Mouse (Mus musculus): ENCODE measurements around the gene Slc35e3. TPM values are rescaled to one million over a fixed set of nuclear protein-coding genes. Genes with fewer than 3 reads are reported as not detected.

The Slc35e3 gene
- polyA plus RNA-seq, 1 experiment from 2014 or later = 34.4 TPM

DNA sequence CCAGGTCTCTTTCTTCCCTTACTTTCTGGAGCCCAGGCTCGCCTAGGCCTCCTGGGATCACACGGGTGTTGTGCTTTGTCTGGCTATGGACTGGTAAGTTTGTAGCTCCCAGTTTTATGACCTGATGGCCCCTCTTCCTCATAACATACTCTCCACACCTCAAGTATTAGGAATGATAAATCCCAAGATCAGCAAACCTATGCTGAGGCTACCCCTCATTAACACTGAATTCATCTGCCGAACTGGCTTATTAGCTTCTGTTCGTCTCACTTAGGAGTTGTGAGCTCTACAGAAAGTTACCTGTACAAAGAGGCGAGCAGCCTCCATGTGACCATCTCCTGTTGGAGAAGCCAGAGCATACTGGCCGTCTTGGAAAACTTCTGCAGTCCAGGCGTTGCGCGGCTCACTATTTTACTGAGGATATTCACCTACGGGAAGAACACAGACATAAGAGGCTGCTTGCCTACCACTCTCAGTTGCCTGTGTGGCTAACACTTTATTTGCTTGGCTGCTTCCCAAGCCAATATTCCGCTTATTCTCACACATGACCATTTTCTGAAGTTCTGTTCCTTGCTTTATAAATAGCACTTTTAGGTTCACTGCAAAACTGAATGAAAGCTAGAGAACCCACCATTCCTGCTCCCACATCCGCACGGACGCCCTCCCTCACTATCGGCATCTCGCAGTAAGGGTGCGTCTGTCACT is 35.0 kb upstream of the Slc35e3 start:
- H3K4me2 ChIP-seq = no peak overlapping the region
- H3K36me3 ChIP-seq (replicated peaks) = peaks cover 26% of the 10 kb centered on the region
- no peaks in the 10 kb centered on the region for H3K27me3 ChIP-seq (replicated peaks)
- no peak overlapping the region for H3K9ac ChIP-seq
- ATAC-seq (replicated peaks) = no peak
- no peaks in the 10 kb centered on the region for H3K9me3 ChIP-seq
- H3K4me3 ChIP-seq = no peak overlapping the region
- 96% methylated on average over 17 of the region's 17 CpGs for WGBS
- H3K27ac ChIP-seq = no peak overlapping the region
- H3K4me1 ChIP-seq = no peaks in the 10 kb centered on the region

DNA sequence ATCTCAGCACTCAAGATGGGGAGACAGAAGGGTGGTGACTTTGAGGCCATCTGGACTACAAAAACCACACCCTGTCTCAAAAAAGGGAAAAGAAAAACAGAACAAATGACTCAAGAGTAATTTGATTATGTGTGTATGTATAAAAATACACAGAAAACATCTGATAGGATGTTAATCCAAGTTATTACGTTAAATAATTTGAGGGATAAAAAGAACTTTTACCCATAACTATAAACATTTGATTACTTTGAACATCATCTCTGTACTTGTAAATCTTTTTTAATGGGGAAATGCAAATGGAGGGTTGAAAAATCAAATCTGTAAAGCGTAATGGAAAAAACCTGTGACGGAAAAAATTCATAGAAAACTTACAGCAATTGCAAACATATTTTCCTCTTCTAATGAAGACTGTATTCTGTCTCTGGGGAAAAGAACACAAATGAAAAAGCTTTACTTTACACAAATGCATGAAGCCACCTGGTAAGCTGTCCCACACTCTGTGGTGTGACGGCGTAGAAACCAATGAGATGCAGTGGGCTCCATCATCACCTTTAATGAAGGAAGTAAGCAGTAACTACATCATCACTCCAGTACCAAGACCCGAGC is 34.2 kb upstream of the Slc35e3 start:
- Histone ChIP-seq H3K27me3 (replicated peaks) (no peaks in the 10 kb centered on the region), H3K36me3 (replicated peaks) (peaks cover 31% of the 10 kb centered on the region; the same call in 1 of the 2 replicates), H3K9ac (no peak overlapping the region), H3K4me1 (no peaks in the 10 kb centered on the region), H3K4me3 (no peak overlapping the region), H3K27ac (no peak overlapping the region), H3K4me2 (no peak overlapping the region), H3K9me3 (no peaks in the 10 kb centered on the region)
- WGBS = 97% methylated on average over 6 of the region's 6 CpGs
- ATAC-seq (replicated peaks) = no peak

DNA sequence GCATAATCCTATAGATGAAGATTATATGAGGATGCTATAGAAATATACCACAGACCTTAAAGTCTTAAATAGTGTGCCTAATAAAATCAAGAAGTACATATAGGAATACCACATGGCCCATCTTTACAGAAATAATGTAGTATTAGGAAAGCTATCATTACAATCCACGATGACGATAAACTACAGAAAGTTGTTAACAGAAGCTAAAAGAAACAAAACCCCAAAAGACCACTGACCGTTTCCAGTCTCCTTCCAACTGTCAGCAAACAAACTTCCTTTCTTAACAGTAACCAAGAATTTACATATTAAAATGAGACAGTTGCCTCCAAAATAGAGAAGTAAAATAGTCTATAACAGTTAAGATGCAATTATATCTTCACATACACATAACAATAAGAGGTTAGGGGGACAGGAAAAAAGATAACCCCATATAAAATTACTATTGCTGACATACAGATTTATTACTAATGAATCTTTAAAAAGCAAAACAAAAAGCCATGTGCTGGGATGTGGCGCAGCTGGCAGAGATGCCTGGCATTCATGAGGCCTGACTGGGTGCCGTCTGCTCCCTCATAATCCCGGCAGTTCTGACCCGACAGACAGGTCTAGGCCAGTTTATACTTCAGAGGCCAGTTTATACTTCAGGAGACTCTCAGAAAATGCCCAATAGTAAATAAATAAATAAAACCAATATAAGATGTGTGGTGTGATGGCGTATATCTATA is 33.6 kb upstream of the Slc35e3 start:
- peaks cover 31% of the 10 kb centered on the region; the same call in 1 of the 2 replicates for H3K36me3 ChIP-seq (replicated peaks)
- H3K27me3 ChIP-seq (replicated peaks) = no peaks in the 10 kb centered on the region
- H3K4me2 ChIP-seq = no peak overlapping the region
- 92% methylated on average over 8 of the region's 8 CpGs for WGBS
- no peak for ATAC-seq (replicated peaks)
- no peak overlapping the region for H3K4me3 ChIP-seq
- H3K4me1 ChIP-seq = no peaks in the 10 kb centered on the region
- H3K27ac ChIP-seq = no peak overlapping the region
- no peak overlapping the region for H3K9ac ChIP-seq
- no peaks in the 10 kb centered on the region for H3K9me3 ChIP-seq

DNA sequence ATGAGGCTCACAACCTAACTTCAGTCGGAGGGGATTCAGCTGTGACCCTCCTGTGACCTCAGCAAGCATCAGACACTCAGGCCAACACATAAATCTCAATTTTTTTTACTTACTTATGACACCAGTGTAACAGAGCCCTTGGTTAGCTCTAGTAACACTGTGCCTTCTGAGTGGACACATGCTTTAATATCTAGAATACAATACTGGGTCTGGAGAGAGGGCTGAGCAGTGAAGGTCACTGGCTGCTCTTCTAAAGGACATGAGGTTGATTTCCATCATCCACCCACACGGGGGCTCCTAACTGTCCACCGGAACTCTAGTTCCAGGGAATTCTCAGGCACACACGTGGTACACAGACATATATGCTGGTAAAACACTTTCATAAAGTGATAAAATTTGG is 32.8 kb upstream of the Slc35e3 start:
- WGBS = 95% methylated on average over 4 of the region's 4 CpGs
- peaks cover 32% of the 10 kb centered on the region for H3K36me3 ChIP-seq (replicated peaks)
- H3K4me2 ChIP-seq = no peak overlapping the region
- no peaks in the 10 kb centered on the region for H3K9me3 ChIP-seq
- no peaks in the 10 kb centered on the region for H3K27me3 ChIP-seq (replicated peaks)
- no peaks in the 10 kb centered on the region for H3K4me1 ChIP-seq
- no peak for ATAC-seq (replicated peaks)
- no peak overlapping the region for H3K4me3 ChIP-seq
- H3K27ac ChIP-seq = no peak overlapping the region
- no peak overlapping the region for H3K9ac ChIP-seq

DNA sequence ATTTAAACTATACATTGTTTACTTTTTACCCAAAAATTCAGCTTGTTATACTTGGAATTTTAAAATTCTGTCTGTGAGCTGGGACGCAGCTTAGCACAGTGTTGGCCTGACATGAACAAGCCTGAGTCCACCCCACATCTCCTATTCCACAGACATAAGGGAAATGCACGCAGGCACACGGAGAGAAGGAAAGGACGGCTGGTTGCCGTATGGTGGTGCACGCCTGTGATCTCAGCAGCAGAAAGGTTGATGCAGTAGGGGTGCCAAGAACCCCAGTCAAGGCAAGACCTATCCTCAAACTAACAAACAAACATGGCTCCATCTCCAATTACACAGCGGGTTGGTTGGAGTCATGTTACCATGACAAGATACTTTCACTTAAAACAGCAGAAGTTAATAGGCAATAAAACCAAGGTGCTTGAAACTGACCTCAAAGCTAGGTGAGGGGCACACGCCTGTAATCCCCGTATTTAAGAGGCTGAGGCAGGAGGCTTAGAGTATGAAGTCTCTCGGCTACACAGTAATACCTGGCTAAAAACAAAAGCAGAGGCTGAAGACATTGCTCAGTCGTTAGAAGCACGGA is 32.3 kb upstream of the Slc35e3 start:
- no peaks in the 10 kb centered on the region for H3K9me3 ChIP-seq
- H3K27me3 ChIP-seq (replicated peaks) = no peaks in the 10 kb centered on the region
- no peak overlapping the region for H3K4me3 ChIP-seq
- no peak overlapping the region for H3K4me2 ChIP-seq
- no peak overlapping the region for H3K27ac ChIP-seq
- H3K4me1 ChIP-seq = no peaks in the 10 kb centered on the region
- WGBS = 96% methylated on average over 12 of the region's 12 CpGs
- H3K36me3 ChIP-seq (replicated peaks) = peaks cover 31% of the 10 kb centered on the region
- ATAC-seq (replicated peaks) = no peak
- H3K9ac ChIP-seq = no peak overlapping the region

DNA sequence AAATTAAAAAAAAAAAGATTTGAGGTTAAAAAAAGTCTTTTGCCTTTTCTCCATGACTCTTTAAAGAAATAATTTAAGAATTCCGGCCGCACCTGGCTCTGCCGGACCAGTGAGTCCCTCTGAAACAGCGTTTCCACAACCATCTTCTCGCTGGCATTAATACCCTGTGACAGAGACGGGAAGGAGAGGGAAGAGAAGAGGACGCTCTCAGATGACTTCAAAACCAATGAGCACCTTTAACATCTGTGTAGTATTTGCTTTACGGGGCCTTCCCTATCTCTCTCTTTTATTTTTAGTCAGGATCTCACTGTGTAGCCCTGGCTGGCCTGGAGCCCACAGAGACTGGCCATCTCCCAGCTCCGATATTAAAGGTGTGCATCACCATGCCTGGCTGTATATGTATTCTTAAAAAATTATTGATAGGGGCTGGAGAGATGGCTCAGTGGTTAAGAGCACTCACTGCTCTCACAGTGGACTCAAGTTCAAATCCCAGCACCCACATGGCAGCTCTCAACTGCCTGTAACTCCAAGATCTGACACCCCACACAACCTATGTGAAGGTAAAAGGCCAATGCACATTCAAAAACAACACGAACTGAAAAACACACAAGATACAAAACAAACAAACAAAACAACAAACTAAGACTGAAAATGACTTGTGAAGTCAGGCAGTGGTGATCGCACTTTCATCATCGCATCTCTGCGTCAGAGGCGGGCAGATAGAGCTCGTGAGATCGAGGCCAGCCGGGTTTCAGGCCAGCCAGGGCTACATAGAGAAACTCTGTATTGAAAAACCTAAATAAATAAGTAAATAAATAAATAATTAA is 31.5 kb upstream of the Slc35e3 start:
- Histone ChIP-seq H3K36me3 (replicated peaks) (peaks cover 36% of the 10 kb centered on the region), H3K9ac (no peak overlapping the region), H3K4me3 (no peak overlapping the region), H3K9me3 (no peaks in the 10 kb centered on the region), H3K4me1 (no peaks in the 10 kb centered on the region), H3K27ac (no peak overlapping the region), H3K27me3 (replicated peaks) (no peaks in the 10 kb centered on the region), H3K4me2 (no peak overlapping the region)
- no peak for ATAC-seq (replicated peaks)
- WGBS = 96% methylated on average over 17 of the region's 17 CpGs

DNA sequence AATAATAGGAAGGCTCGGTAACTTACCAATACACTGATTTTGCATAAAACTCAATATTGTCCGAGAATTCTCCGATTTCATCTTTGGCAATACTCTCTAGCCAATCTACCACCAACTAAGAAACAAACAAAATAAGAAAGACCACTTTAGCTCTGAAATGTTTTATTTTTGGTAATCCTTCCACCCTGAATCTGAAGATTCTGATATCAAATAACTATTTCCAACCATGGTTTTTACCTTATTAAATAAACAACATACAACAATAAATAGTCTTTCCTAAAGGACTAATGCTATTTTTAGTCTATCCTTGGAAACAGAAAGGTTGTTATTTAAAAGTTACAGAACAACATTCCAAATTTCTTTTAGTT is 30.9 kb upstream of the Slc35e3 start:
- H3K27ac ChIP-seq = no peak overlapping the region
- H3K4me3 ChIP-seq = no peak overlapping the region
- no peak for ATAC-seq (replicated peaks)
- H3K9me3 ChIP-seq = no peaks in the 10 kb centered on the region
- WGBS = 94% methylated on average over 3 of the region's 3 CpGs
- no peak overlapping the region for H3K9ac ChIP-seq
- no peaks in the 10 kb centered on the region for H3K27me3 ChIP-seq (replicated peaks)
- peaks cover 41% of the 10 kb centered on the region for H3K36me3 ChIP-seq (replicated peaks)
- no peaks in the 10 kb centered on the region for H3K4me1 ChIP-seq
- no peak overlapping the region for H3K4me2 ChIP-seq

DNA sequence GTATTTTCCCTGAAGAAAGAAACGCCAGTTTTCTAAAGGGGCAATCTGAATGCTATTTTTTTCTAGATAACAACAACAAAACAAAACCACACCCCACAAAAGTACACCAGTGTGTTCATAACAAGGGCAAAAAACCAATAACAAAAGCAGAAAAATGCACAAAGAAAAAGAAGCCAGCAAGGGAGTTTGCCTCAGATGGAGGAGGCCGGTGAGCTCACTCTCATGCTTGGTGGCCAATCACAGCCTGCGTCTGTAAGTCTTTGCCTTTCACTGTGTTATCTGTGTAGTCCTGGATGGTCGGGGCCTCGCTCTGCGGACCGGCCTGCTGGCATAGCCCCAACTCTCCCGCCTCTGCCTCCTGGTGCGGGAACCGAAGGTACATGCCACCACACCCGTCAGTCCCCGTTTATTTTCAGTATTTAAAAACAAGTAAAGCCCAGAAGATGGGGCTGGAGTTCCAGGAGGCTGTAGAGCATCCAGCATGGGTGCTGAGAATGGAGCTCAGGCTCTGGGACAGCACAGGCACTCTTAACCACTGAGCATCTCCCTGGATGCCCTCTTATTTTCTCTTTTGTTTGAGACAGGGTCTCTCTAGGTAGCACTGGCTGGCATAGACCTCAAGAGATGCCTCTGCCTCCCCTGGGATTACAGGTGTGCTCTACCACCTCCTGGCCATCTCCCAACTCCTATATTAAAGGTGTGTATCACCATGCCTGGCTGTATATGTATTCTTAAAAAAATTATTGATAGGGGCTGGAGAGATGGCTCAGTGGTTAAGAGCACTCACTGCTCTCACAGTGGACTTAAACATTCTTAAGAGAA is 30.3 kb upstream of the Slc35e3 start:
- Histone ChIP-seq H3K9ac (no peak overlapping the region), H3K36me3 (replicated peaks) (peaks cover 41% of the 10 kb centered on the region), H3K4me2 (no peak overlapping the region), H3K4me3 (no peak overlapping the region), H3K9me3 (no peaks in the 10 kb centered on the region), H3K4me1 (no peaks in the 10 kb centered on the region), H3K27me3 (replicated peaks) (no peaks in the 10 kb centered on the region), H3K27ac (no peak overlapping the region)
- no peak for ATAC-seq (replicated peaks)
- WGBS = 93% methylated on average over 12 of the region's 12 CpGs

DNA sequence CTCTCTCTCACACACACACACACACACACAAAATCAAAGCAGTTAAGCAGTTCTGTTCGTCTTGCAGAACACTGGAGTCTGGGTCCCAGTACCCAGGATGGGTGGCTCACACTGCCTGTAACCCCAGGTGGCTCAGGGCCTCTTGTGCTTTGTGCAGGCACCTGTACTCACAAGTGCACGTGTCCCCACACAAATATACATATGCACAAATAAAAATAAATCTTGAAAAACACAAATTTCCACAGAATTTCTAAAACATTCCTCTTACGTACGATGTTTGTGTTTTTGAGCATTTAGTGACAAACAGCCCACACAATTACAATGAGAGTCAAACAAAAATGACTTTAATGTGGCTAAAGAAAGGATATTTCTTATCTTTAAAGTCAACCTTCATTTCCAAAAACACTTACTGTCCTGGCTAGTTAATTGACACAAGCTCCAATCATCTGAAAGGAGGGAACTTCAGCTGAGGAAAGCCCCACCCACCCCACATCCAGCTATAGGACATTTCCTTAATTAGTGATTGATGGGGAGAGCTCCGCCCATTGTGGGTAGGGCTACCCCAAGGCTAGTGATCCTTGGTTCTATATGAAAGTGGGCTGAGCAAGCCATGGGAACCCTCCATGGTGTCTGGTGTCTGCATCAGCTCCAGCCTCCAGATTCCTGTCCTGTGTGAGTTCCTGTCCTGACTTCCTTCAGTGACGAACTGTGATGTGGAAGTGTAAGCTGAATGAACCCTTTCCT is 29.4 kb upstream of the Slc35e3 start:
- WGBS = 92% methylated on average over 6 of the region's 6 CpGs
- no peak overlapping the region for H3K4me3 ChIP-seq
- H3K27ac ChIP-seq = no peak overlapping the region
- ATAC-seq (replicated peaks) = no peak
- no peak overlapping the region for H3K9ac ChIP-seq
- no peak overlapping the region for H3K4me2 ChIP-seq
- no peaks in the 10 kb centered on the region for H3K27me3 ChIP-seq (replicated peaks)
- no peaks in the 10 kb centered on the region for H3K4me1 ChIP-seq
- peaks cover 42% of the 10 kb centered on the region for H3K36me3 ChIP-seq (replicated peaks)
- H3K9me3 ChIP-seq = no peaks in the 10 kb centered on the region

DNA sequence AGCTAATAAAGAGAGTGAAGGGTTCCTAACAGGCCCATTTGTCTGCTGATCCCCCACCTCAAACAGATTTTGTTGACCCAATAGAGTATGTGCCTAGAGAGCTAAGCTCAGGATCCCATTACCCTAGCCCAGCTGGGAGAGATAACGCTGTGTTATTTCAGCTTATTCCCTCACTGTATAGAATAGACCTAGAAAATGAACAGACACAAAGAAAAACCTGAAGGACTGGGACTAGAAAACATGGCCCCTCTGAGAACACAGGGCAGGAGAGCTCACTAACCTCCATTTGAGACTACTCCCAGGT is 28.6 kb upstream of the Slc35e3 start:
- Histone ChIP-seq H3K9me3 (no peaks in the 10 kb centered on the region), H3K4me3 (no peak overlapping the region), H3K27ac (no peak overlapping the region), H3K4me2 (no peak overlapping the region), H3K36me3 (replicated peaks) (peaks cover 43% of the 10 kb centered on the region), H3K27me3 (replicated peaks) (no peaks in the 10 kb centered on the region), H3K4me1 (no peaks in the 10 kb centered on the region), H3K9ac (no peak overlapping the region)
- WGBS = 93% methylated on average over 1 of the region's 1 CpGs
- no peak for ATAC-seq (replicated peaks)

Measured in midbrain, embryonic 15.5 days (tissue).